Mouse (Mus musculus) neural tube, embryonic 15.5 days (tissue): ENCODE data around the gene Fadd. TPM values are rescaled to one million over a fixed set of nuclear protein-coding genes. Genes with fewer than 3 reads are reported as not detected.

ENCODE experiments used
- polyA plus RNA-seq: library from polyadenylated mRNA; unstranded; fragments of >200 nt; fragmentation: Nextera tagmentation; extraction: Ambion mirVana; gene quantifications from 2 replicates; pipeline ENCODE4 v1.2.1, GENCODE M21; 2015

Gene Fadd
- polyA plus RNA-seq, 1 experiment from 2014 or later = 4.9 TPM

Other genes with a start within 250 kb of the Fadd start
- 144 and 151 TPM in 2 replicates for gene Cttn, start 111.5 kb downstream of the Fadd start, polyA plus RNA-seq
- 22.3 and 25.6 TPM in 2 replicates for gene Ppfia1, start 28.7 kb downstream of the Fadd start, polyA plus RNA-seq
- 4.2 and 8.8 TPM in 2 replicates for gene Ano1, start 169.5 kb upstream of the Fadd start, polyA plus RNA-seq